Mouse (Mus musculus): ENCODE measurements around the gene Plg.

- TF ChIP-seq CTCF (IDR thresholded peaks at IDR 0.05) (no peak), EP300 (IDR thresholded peaks at IDR 0.05) (no peak)
These were observed at the start of gene Plg for GRCm38 (mm10) chr17:12377981-12378705.

All from lung, postnatal 0 days (tissue).